Mouse (Mus musculus) G1E-ER4 (cell line): Measurements from ENCODE around the gene Gpatch3. TPM values are rescaled to one million over a fixed set of nuclear protein-coding genes. Genes with fewer than 3 reads are reported as not detected.

Experiments used
- GATA1 ChIP-seq: IDR thresholded peaks from one replicate; pipeline ENCODE4 v1.8.0; 2012; ENCODE audit warnings: low read length, inconsistent platforms
- polyA plus RNA-seq: library from polyadenylated mRNA; stranded (reverse); fragments of >175 nt; gene quantifications from 2 replicates; pipeline ENCODE4 v1.2.3, GENCODE M21; 2012

The Gpatch3 gene
- polyA plus RNA-seq, 1 experiment, result 12.4 TPM

- TF ChIP-seq GATA1, result no peak
Observed at GRCm38 (mm10) chr4:133605330-133605729, 30.8 kb downstream of the Gpatch3 start.

GRCm38 (mm10) chr4:133607284-133607683 is 32.7 kb downstream of the Gpatch3 start:
- no peak for TF ChIP-seq GATA1

- TF ChIP-seq GATA1, result no peak
Observed at GRCm38 (mm10) chr4:133609719-133610118, 35.2 kb downstream of the Gpatch3 start.

- no peak for TF ChIP-seq GATA1
Observed at GRCm38 (mm10) chr4:133611815-133612214, 37.3 kb downstream of the Gpatch3 start.

GRCm38 (mm10) chr4:133612416-133612815 is 37.9 kb downstream of the Gpatch3 start:
- TF ChIP-seq GATA1, result no peak

GRCm38 (mm10) chr4:133613026-133613425 is 38.5 kb downstream of the Gpatch3 start:
- no peak for TF ChIP-seq GATA1

- no peak for TF ChIP-seq GATA1
Observed at GRCm38 (mm10) chr4:133613867-133614266, 39.3 kb downstream of the Gpatch3 start.

- no peak for TF ChIP-seq GATA1
Observed at GRCm38 (mm10) chr4:133614274-133614761, 39.8 kb downstream of the Gpatch3 start.

- no peak for TF ChIP-seq GATA1
Observed at GRCm38 (mm10) chr4:133615416-133615815, 40.9 kb downstream of the Gpatch3 start.

GRCm38 (mm10) chr4:133617936-133618335 is 43.4 kb downstream of the Gpatch3 start:
- no peak for TF ChIP-seq GATA1

- TF ChIP-seq GATA1, result no peak
Observed at GRCm38 (mm10) chr4:133619473-133620136, 45.1 kb downstream of the Gpatch3 start.

GRCm38 (mm10) chr4:133620668-133621067 is 46.1 kb downstream of the Gpatch3 start:
- no peak for TF ChIP-seq GATA1

- TF ChIP-seq GATA1, result no peak
Observed at GRCm38 (mm10) chr4:133622161-133622695, 47.7 kb downstream of the Gpatch3 start.

- TF ChIP-seq GATA1, result no peak
Observed at GRCm38 (mm10) chr4:133624830-133625229, 50.3 kb downstream of the Gpatch3 start.

GRCm38 (mm10) chr4:133625621-133626071 is 51.1 kb downstream of the Gpatch3 start:
- TF ChIP-seq GATA1, result no peak

GRCm38 (mm10) chr4:133626221-133626620 is 51.7 kb downstream of the Gpatch3 start:
- TF ChIP-seq GATA1, result no peak

GRCm38 (mm10) chr4:133626621-133627020 is 52.1 kb downstream of the Gpatch3 start:
- no peak for TF ChIP-seq GATA1

GRCm38 (mm10) chr4:133627039-133627438 is 52.5 kb downstream of the Gpatch3 start:
- no peak for TF ChIP-seq GATA1
